Mouse (Mus musculus): Measurements from ENCODE around the gene Rhag. TPM values are rescaled to one million over a fixed set of nuclear protein-coding genes. Genes with fewer than 3 reads are reported as not detected.

Rhag gene
- polyA plus RNA-seq, 1 experiment, result not detected

- H3K4me3 ChIP-seq (ENCODE audit: insufficient read depth, low read length), result no peak overlapping the region
- H3K27ac ChIP-seq (ENCODE audit: insufficient read depth, low read length), result no peak overlapping the region
- H3K4me1 ChIP-seq (ENCODE audit: control insufficient read depth, insufficient read depth, low read length), result no peaks in the 10 kb centered on the region
- no peak for TF ChIP-seq POLR2A (IDR thresholded peaks at IDR 0.05; ENCODE audit: extremely low read depth, insufficient read depth, low read length)
- no peak for TF ChIP-seq CTCF (IDR thresholded peaks at IDR 0.05; ENCODE audit: extremely low read depth, insufficient read depth, low read length)
Observed at GRCm38 (mm10) chr17:40811560-40811959, 634 bp downstream of the Rhag start.

- H3K4me3 ChIP-seq (ENCODE audit: insufficient read depth, low read length), result no peak overlapping the region
- H3K27ac ChIP-seq (ENCODE audit: insufficient read depth, low read length), result no peak overlapping the region
- no peaks in the 10 kb centered on the region for H3K4me1 ChIP-seq (ENCODE audit: control insufficient read depth, insufficient read depth, low read length)
- TF ChIP-seq CTCF (IDR thresholded peaks at IDR 0.05; ENCODE audit: extremely low read depth, insufficient read depth, low read length) (no peak), POLR2A (IDR thresholded peaks at IDR 0.05; ENCODE audit: extremely low read depth, insufficient read depth, low read length) (no peak)
Observed at GRCm38 (mm10) chr17:40812259-40812658, 1.3 kb downstream of the Rhag start.

- no peak overlapping the region for H3K4me3 ChIP-seq (ENCODE audit: insufficient read depth, low read length)
- no peaks in the 10 kb centered on the region for H3K4me1 ChIP-seq (ENCODE audit: control insufficient read depth, insufficient read depth, low read length)
- H3K27ac ChIP-seq (ENCODE audit: insufficient read depth, low read length), result no peak overlapping the region
- no peak for TF ChIP-seq CTCF (IDR thresholded peaks at IDR 0.05; ENCODE audit: extremely low read depth, insufficient read depth, low read length)
- TF ChIP-seq POLR2A (IDR thresholded peaks at IDR 0.05; ENCODE audit: extremely low read depth, insufficient read depth, low read length), result no peak
Observed at GRCm38 (mm10) chr17:40817340-40817943, 6.5 kb downstream of the Rhag start.

GRCm38 (mm10) chr17:40821477-40821876, 10.6 kb downstream of the Rhag start:
- Histone ChIP-seq H3K27ac (ENCODE audit: insufficient read depth, low read length) (no peak overlapping the region), H3K4me3 (ENCODE audit: insufficient read depth, low read length) (no peak overlapping the region), H3K4me1 (ENCODE audit: control insufficient read depth, insufficient read depth, low read length) (no peaks in the 10 kb centered on the region)
- TF ChIP-seq POLR2A (IDR thresholded peaks at IDR 0.05; ENCODE audit: extremely low read depth, insufficient read depth, low read length) (no peak), CTCF (IDR thresholded peaks at IDR 0.05; ENCODE audit: extremely low read depth, insufficient read depth, low read length) (no peak)

- H3K4me1 ChIP-seq (ENCODE audit: control insufficient read depth, insufficient read depth, low read length), result no peaks in the 10 kb centered on the region
- no peak for TF ChIP-seq CTCF (IDR thresholded peaks at IDR 0.05; ENCODE audit: extremely low read depth, insufficient read depth, low read length)
- TF ChIP-seq POLR2A (IDR thresholded peaks at IDR 0.05; ENCODE audit: extremely low read depth, insufficient read depth, low read length), result no peak
- H3K4me3 ChIP-seq (ENCODE audit: insufficient read depth, low read length), result no peak overlapping the region
- H3K27ac ChIP-seq (ENCODE audit: insufficient read depth, low read length), result no peak overlapping the region
Observed at GRCm38 (mm10) chr17:40823817-40824216, 12.9 kb downstream of the Rhag start.

- H3K27ac ChIP-seq (ENCODE audit: insufficient read depth, low read length), result no peak overlapping the region
- H3K4me1 ChIP-seq (ENCODE audit: control insufficient read depth, insufficient read depth, low read length), result no peaks in the 10 kb centered on the region
- no peak overlapping the region for H3K4me3 ChIP-seq (ENCODE audit: insufficient read depth, low read length)
- TF ChIP-seq POLR2A (IDR thresholded peaks at IDR 0.05; ENCODE audit: extremely low read depth, insufficient read depth, low read length) (no peak), CTCF (IDR thresholded peaks at IDR 0.05; ENCODE audit: extremely low read depth, insufficient read depth, low read length) (no peak)
Observed at GRCm38 (mm10) chr17:40824549-40824948, 13.6 kb downstream of the Rhag start.

- no peaks in the 10 kb centered on the region for H3K4me1 ChIP-seq (ENCODE audit: control insufficient read depth, insufficient read depth, low read length)
- no peak overlapping the region for H3K27ac ChIP-seq (ENCODE audit: insufficient read depth, low read length)
- H3K4me3 ChIP-seq (ENCODE audit: insufficient read depth, low read length), result no peak overlapping the region
- TF ChIP-seq POLR2A (IDR thresholded peaks at IDR 0.05; ENCODE audit: extremely low read depth, insufficient read depth, low read length), result no peak
- no peak for TF ChIP-seq CTCF (IDR thresholded peaks at IDR 0.05; ENCODE audit: extremely low read depth, insufficient read depth, low read length)
Observed at GRCm38 (mm10) chr17:40831870-40832269, 20.9 kb downstream of the Rhag start.

- TF ChIP-seq CTCF (IDR thresholded peaks at IDR 0.05; ENCODE audit: extremely low read depth, insufficient read depth, low read length), result peak; percentile 19; the same call in 1 of the 2 replicates
- TF ChIP-seq POLR2A (IDR thresholded peaks at IDR 0.05; ENCODE audit: extremely low read depth, insufficient read depth, low read length), result no peak
- no peaks in the 10 kb centered on the region for H3K4me1 ChIP-seq (ENCODE audit: control insufficient read depth, insufficient read depth, low read length)
- H3K27ac ChIP-seq (ENCODE audit: insufficient read depth, low read length), result no peak overlapping the region
- no peak overlapping the region for H3K4me3 ChIP-seq (ENCODE audit: insufficient read depth, low read length)
Observed at GRCm38 (mm10) chr17:40837308-40837707, 26.4 kb downstream of the Rhag start.

GRCm38 (mm10) chr17:40855065-40855464, 44.1 kb downstream of the Rhag start:
- H3K4me1 ChIP-seq (ENCODE audit: control insufficient read depth, insufficient read depth, low read length), result no peaks in the 10 kb centered on the region
- no peak overlapping the region for H3K27ac ChIP-seq (ENCODE audit: insufficient read depth, low read length)
- no peak overlapping the region for H3K4me3 ChIP-seq (ENCODE audit: insufficient read depth, low read length)
- TF ChIP-seq POLR2A (IDR thresholded peaks at IDR 0.05; ENCODE audit: extremely low read depth, insufficient read depth, low read length) (no peak), CTCF (IDR thresholded peaks at IDR 0.05; ENCODE audit: extremely low read depth, insufficient read depth, low read length) (no peak)

- Histone ChIP-seq H3K4me1 (ENCODE audit: control insufficient read depth, insufficient read depth, low read length) (no peaks in the 10 kb centered on the region), H3K4me3 (ENCODE audit: insufficient read depth, low read length) (no peak overlapping the region), H3K27ac (ENCODE audit: insufficient read depth, low read length) (no peak overlapping the region)
- TF ChIP-seq CTCF (IDR thresholded peaks at IDR 0.05; ENCODE audit: extremely low read depth, insufficient read depth, low read length), result no peak
- TF ChIP-seq POLR2A (IDR thresholded peaks at IDR 0.05; ENCODE audit: extremely low read depth, insufficient read depth, low read length), result no peak
Observed at GRCm38 (mm10) chr17:40868952-40869747, 58.2 kb downstream of the Rhag start.
